Mouse (Mus musculus) intestine, postnatal 0 days (tissue): ENCODE data around the gene Cenpa. TPM values are rescaled to one million over a fixed set of nuclear protein-coding genes. Genes with fewer than 3 reads are reported as not detected.

Experiments
- ATAC-seq: fragments of 200-750 bp; cut with Nextera tagmentation; 2 replicates; pipeline ENCODE4 v1.8.0; 2017; ENCODE audit warnings: mild to moderate bottlenecking, moderate TSS enrichment, moderate library complexity
- H3K27ac ChIP-seq: fragments of 300-500 bp; sonication (generic); 2 replicates; pipeline ENCODE4 v1.5.1; 2014; ENCODE audit warnings: mild to moderate bottlenecking, low read depth, low read length, moderate library complexity
- H3K27me3 ChIP-seq: fragments of 300-500 bp; sonication (generic); replicated peaks from 2 replicates; pipeline ENCODE4 v1.6.1; 2014; ENCODE audit warnings: low read length, mixed read lengths; ENCODE audit not compliant: control insufficient read depth, insufficient read depth
- H3K36me3 ChIP-seq: fragments of 300-500 bp; sonication (generic); 2 replicates; pipeline ENCODE4 v1.6.1; 2014; ENCODE audit warnings: mild to moderate bottlenecking, moderate library complexity; ENCODE audit not compliant: control insufficient read depth, insufficient read depth
- H3K4me1 ChIP-seq: fragments of 300-500 bp; sonication (generic); replicated peaks from 2 replicates; pipeline ENCODE4 v1.6.1; 2014; ENCODE audit warnings: antibody characterized with exemption, low read length, mixed read lengths; ENCODE audit not compliant: control insufficient read depth, insufficient read depth
- H3K4me2 ChIP-seq: fragments of 300-500 bp; sonication (generic); replicated peaks from 2 replicates; pipeline ENCODE4 v1.6.1; 2014; ENCODE audit warnings: low read depth, mild to moderate bottlenecking, moderate library complexity
- H3K4me3 ChIP-seq: fragments of 300-500 bp; sonication (generic); 2 replicates; pipeline ENCODE4 v1.5.1; 2014; ENCODE audit warnings: low read depth, low read length
- H3K9ac ChIP-seq: fragments of 300-500 bp; sonication (generic); 2 replicates; pipeline ENCODE4 v1.6.1; 2014; ENCODE audit warnings: mild to moderate bottlenecking, low read depth, low read length
- H3K9me3 ChIP-seq: fragments of 300-500 bp; sonication (generic); 2 replicates; pipeline ENCODE4 v1.6.1; 2016; ENCODE audit warnings: mixed run types; ENCODE audit not compliant: control insufficient read depth
- CTCF ChIP-seq: sonication (generic); IDR thresholded peaks from 2 replicates; pipeline ENCODE4 v1.5.1; 2016; ENCODE audit warnings: low read depth, mild to moderate bottlenecking, control low read depth, antibody characterized with exemption, moderate library complexity
- whole genome bisulfite sequencing: fragments of 180-500 bp; shearing (Covaris S2); extraction: QIAGEN DNeasy Blood & Tissue Kit; methylation state at CpG from one replicate; pipeline ENCODE4 v1.1.7; 2014; 5-methylcytosine and 5-hydroxymethylcytosine counted together
- polyA plus RNA-seq: library from polyadenylated mRNA; unstranded; fragments of >200 nt; fragmentation: Nextera tagmentation; extraction: Ambion mirVana; gene quantifications from 2 replicates; pipeline ENCODE4 v1.2.1, GENCODE M21; 2015

The Cenpa gene
- polyA plus RNA-seq, 1 experiment from 2014 or later: 79.2 TPM

DNA sequence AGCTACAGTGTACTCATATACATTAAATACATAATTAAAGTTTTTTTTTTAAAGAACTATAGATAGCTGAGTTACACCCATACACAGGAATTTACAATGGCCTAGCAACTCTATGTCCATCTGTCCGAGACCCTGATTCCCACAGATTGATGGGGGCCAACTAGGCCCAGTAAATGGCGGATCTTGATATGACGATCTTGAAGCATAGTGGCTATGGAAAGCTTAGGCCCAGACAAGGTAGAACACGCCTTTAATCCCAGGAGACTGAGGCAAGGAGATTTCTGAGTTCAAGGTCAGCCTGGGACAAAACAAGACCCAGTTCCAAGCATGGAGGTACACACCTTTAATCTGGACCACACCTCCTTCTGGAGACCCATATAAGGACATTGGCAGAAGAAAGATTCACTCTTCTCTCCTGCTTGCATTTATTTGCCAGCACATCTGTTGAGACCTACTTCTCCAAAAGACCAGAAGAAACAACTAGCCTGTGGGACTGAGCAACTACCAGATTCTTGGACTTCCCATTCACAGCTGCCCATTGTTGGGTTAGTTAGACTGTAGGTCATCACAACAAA is 12.2 kb downstream of the Cenpa start:
- Histone ChIP-seq H3K36me3 (peaks cover 16% of the 10 kb centered on the region; the same call in 1 of the 2 replicates), H3K9me3 (no peaks in the 10 kb centered on the region), H3K27me3 (no peaks in the 10 kb centered on the region), H3K4me2 (no peak overlapping the region), H3K9ac (no peak overlapping the region), H3K4me1 (no peaks in the 10 kb centered on the region), H3K27ac (no peak overlapping the region), H3K4me3 (no peak overlapping the region)
- no peak for TF ChIP-seq CTCF
- no peak for ATAC-seq
- WGBS: 93% methylated on average over 4 of the region's 4 CpGs

DNA sequence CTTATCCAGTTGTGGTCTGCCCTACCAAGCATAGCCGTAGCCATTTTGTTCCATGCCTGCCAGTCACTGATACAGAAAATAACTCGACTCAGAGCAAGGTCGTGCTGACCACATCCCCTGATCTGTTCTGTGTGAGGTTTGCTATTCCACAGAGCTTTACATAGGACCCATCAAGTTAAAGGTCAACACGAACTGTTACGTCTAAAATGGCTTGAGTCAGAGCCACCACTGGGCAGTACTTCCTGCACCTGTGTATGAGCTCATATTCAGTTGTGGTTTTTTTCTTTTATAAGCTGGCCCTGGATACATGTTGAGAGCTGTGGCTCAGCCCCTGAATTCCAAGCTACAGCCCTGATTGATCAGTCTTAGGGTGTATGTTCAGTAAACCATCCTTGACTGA is 13.0 kb downstream of the Cenpa start:
- no peak overlapping the region for H3K4me2 ChIP-seq
- H3K27ac ChIP-seq: no peak overlapping the region
- no peak for ATAC-seq
- H3K27me3 ChIP-seq: no peaks in the 10 kb centered on the region
- no peak for TF ChIP-seq CTCF
- H3K4me3 ChIP-seq: no peak overlapping the region
- H3K36me3 ChIP-seq: peaks cover 16% of the 10 kb centered on the region; the same call in 1 of the 2 replicates
- no peaks in the 10 kb centered on the region for H3K4me1 ChIP-seq
- H3K9me3 ChIP-seq: no peaks in the 10 kb centered on the region
- 80% methylated on average over 5 of the region's 5 CpGs for WGBS
- no peak overlapping the region for H3K9ac ChIP-seq

DNA sequence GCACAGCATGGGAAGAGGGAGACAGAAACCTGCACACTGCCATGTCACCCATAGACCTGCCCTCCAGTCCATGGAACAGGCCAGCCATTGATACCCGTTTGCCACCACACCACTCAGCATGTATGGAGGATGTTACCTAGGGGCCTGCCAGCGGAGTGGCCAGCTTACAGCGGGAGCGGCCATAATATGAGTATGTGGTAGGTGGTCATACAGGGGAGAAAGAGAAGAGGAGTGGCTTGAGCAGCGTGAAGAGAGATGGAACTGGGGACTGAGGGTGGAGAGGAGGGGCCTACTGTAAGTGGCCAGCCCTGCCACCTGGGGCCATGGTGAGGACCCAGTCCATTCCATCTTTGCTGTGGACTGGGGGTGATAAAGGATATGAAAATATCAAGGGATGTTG is 15.4 kb downstream of the Cenpa start:
- Histone ChIP-seq H3K9me3 (no peaks in the 10 kb centered on the region), H3K4me1 (no peaks in the 10 kb centered on the region), H3K36me3 (no peaks in the 10 kb centered on the region), H3K9ac (no peak overlapping the region), H3K4me3 (no peak overlapping the region), H3K27me3 (no peaks in the 10 kb centered on the region), H3K4me2 (no peak overlapping the region), H3K27ac (no peak overlapping the region)
- no peak for ATAC-seq
- 82% methylated on average over 5 of the region's 5 CpGs for WGBS
- no peak for TF ChIP-seq CTCF

DNA sequence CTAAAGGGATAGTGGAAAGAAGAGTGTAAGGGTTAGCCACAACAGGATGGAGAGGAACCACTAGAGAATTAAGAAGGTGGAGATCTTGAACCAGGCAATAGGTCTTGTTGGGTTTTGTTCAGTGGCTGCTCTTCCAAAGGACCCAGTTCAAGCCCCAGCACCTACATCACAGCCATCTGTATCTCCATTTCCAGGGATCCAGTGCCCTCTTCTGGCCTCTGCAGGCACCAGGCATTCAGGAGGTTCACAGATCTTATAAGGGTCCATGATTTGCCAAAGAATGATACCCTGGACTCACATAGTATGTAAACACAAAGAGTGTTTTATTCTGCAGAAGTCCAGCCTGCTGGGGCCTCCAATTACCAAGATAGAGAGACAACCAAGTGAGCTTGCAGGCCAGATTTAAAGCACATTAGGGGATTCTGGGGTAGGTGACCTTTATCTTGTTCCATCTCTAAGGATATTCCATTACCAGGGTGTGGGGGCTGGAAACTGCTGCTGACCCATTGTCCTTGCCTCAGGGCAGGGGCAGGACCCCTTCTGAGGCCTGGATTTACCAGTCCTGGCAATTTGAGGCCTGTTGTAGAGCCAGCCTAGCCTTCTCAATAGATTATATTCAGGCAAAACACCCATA is 16.5 kb downstream of the Cenpa start:
- no peak for ATAC-seq
- TF ChIP-seq CTCF: peak; percentile 64
- no peak overlapping the region for H3K9ac ChIP-seq
- no peaks in the 10 kb centered on the region for H3K9me3 ChIP-seq
- H3K27ac ChIP-seq: no peak overlapping the region
- H3K36me3 ChIP-seq: no peaks in the 10 kb centered on the region
- no peaks in the 10 kb centered on the region for H3K27me3 ChIP-seq
- H3K4me3 ChIP-seq: no peak overlapping the region
- no peak overlapping the region for H3K4me2 ChIP-seq
- H3K4me1 ChIP-seq: no peaks in the 10 kb centered on the region

DNA sequence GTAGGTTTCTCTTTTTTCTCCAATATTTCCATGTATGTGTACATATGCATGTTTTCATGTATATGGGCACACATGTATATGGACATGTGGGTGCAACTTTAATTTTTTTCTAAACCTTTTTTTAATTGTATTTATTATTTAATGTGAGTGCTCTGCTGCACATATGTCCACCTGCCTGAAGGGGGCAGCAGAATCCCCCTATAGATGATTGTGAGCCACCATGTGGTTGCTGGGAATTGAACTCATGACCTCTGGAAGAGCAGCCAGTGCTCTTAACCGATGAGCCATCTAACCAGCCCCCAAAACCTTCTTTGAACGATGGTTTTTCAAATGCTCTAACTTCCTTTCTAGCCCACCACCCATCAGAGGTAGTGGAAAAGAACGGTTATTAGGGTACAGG is 17.4 kb downstream of the Cenpa start:
- WGBS: 77% methylated on average over 3 of the region's 3 CpGs
- no peak overlapping the region for H3K4me2 ChIP-seq
- peak; percentile 51 for TF ChIP-seq CTCF
- H3K9ac ChIP-seq: no peak overlapping the region
- no peaks in the 10 kb centered on the region for H3K27me3 ChIP-seq
- no peaks in the 10 kb centered on the region for H3K9me3 ChIP-seq
- no peaks in the 10 kb centered on the region for H3K36me3 ChIP-seq
- no peaks in the 10 kb centered on the region for H3K4me1 ChIP-seq
- ATAC-seq: no peak
- H3K27ac ChIP-seq: no peak overlapping the region
- no peak overlapping the region for H3K4me3 ChIP-seq

DNA sequence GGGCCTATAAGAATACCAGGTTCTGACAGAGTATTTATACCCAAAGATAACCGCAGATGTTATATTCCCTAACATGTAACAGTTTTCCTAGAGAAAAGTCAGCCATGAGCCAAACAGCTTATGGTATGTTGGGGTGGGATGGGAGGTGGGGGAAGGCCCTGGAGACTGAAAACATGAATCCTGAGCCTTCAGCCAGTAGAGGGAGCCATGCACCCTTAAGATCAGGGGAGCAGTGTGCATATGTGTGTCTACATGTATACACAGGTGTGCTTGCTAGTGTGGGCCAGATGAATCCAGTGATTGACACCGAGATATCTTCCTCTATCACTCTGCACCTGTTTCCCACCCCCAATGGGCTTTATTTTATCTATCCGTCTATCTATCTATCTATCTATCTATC is 20.2 kb downstream of the Cenpa start:
- ATAC-seq: no peak
- Histone ChIP-seq H3K4me2 (no peak overlapping the region), H3K4me1 (no peaks in the 10 kb centered on the region), H3K36me3 (no peaks in the 10 kb centered on the region), H3K4me3 (no peak overlapping the region), H3K27me3 (no peaks in the 10 kb centered on the region), H3K27ac (no peak overlapping the region), H3K9ac (no peak overlapping the region), H3K9me3 (no peaks in the 10 kb centered on the region)
- peak; percentile 76 for TF ChIP-seq CTCF
- 58% methylated on average over 3 of the region's 3 CpGs for WGBS
